Mouse (Mus musculus) liver, adult (tissue): Measurements from ENCODE around the gene Tsnaxip1.

Source experiments
- GATA4 ChIP-seq: IDR thresholded peaks from 2 replicates; pipeline ENCODE4 v1.6.1; 2014; ENCODE audit warnings: mild to moderate bottlenecking, low read length; ENCODE audit not compliant: insufficient replicate concordance

Tsnaxip1 gene

GRCm38 (mm10) chr8:105807766-105808165 is 19.8 kb upstream of the Tsnaxip1 start:
- TF ChIP-seq GATA4, result peak; percentile 54; the same call in 1 of the 2 replicates

- TF ChIP-seq GATA4, result no peak
Observed at GRCm38 (mm10) chr8:105808480-105808879, 19.1 kb upstream of the Tsnaxip1 start.

DNA sequence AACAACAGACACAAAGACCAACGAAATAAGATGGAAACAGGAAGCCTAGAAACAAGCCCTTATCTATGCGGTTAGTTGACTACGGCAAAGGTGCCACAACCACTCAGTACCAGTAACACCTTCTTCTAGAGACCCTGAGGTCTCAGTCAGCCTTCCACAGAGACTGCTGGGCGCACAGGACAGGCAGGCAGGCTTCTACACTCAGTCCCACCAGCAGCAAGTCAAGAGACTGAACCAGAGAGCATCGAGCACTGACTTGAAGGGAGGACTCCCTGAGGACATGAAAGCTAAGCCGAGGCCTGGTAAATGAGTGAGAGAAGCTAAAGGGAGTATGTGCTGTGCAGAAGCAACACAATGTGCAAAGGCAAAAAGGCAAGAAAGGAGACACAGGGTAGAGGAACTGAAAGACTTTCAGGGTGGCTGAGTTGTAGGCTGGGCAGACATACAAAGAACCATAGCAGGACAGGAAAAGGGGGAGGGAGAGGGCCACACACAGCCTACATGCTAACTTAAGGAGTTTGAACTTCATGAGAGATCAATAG is 17.2 kb upstream of the Tsnaxip1 start:
- no peak for TF ChIP-seq GATA4

DNA sequence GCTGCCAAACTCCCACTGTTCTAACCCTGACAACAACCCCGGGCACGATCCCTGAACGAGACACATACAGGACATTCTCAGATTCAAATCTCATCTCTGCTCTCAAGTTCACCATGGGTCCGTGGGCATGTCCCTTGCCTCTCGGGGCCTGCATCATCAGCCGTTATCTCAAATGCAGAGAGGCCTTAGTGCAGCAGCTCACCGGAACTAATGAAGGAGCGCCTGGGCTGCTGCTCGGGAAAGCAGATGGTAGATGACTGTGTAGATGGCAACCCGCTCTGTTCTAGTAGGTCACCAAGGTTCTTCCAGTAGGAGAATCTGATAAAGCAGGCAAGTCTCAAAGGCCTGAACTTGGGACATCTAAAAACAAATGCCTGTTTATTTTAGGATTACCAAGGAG is 16.5 kb upstream of the Tsnaxip1 start:
- TF ChIP-seq GATA4, result no peak

DNA sequence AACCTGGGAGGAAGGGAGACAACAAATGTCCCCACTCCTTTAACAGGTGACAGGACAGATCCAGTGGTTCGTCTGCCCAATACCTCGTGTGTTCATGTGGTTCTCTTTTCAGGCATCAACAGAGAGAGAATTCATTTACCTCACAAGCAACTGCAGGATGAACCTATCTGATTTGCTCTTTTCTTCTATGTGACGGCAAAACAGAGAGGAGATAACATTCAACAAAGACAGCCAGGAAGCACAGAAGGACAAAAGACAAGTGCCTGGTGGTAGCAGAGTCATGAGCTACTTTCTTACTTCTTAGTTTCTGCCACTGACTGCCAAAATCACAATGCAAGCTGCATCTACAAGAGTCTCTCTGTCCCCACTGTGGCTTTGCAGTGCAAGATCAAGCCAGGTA is 16.0 kb upstream of the Tsnaxip1 start:
- no peak for TF ChIP-seq GATA4

GRCm38 (mm10) chr8:105812511-105812910 is 15.0 kb upstream of the Tsnaxip1 start:
- TF ChIP-seq GATA4, result no peak

- no peak for TF ChIP-seq GATA4
Observed at GRCm38 (mm10) chr8:105813241-105813640, 14.3 kb upstream of the Tsnaxip1 start.

- no peak for TF ChIP-seq GATA4
Observed at GRCm38 (mm10) chr8:105819659-105820058, 7.9 kb upstream of the Tsnaxip1 start.

DNA sequence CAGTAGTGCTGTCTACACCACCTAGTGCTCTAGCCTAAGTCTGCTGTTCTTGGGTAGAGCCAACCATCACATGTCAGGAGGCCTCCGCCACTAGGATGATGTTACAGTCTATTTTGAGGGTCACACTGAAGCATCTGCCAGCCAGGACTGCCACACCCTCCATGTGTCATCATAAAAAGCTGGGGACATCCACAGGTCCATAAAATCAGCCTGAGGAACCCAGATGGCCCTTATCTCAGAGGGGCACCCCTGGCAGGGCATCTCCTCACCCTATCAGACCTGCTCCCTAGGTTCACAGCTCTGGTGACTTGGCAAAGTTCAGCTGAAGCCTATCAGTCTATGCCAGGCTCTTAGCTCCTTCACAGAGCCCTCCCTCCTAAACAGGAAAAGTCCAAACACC is 6.6 kb upstream of the Tsnaxip1 start:
- no peak for TF ChIP-seq GATA4

- no peak for TF ChIP-seq GATA4
Observed at GRCm38 (mm10) chr8:105825506-105825905, 2.0 kb upstream of the Tsnaxip1 start.

DNA sequence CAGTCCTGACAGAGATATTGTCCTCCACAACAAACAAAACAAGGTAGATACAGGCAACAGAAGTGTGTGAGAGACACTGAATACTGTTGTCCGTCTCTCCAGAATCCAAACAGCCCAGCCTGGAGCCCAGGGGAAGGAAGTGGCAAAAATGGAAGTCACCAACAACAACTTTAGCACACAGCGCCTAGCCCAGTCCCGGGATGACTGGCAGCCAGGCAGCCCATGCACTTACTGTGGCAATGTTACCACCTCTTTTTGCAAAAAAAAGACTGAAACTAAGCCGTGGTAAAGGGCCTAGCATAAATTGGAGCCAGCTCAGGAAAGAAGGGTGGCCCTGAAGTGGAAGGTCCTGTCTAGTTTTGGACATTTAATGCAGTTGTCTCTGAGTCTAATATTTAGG is 1.2 kb upstream of the Tsnaxip1 start:
- TF ChIP-seq GATA4, result no peak

DNA sequence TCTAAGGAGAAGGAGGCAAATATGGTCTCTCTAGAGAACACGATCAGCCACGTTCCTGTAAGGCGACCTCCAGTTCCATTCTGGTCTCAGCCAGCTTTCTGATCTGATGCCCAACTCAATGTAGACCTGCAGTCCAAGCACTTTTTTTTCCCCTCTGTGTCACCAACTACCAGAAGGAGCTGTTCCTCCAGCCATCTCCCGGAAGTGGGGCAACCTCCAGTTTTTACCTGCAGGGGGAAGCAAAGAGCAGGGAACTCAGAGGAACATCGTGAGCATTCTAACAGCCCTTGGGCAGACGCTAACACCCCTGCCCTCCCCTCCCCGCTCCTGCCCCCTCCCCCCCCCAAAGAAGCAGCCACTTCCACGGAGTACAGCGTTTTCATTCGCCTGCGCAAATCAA is 7.8 kb downstream of the Tsnaxip1 start:
- no peak for TF ChIP-seq GATA4

GRCm38 (mm10) chr8:105836991-105837390 is 9.5 kb downstream of the Tsnaxip1 start:
- no peak for TF ChIP-seq GATA4

DNA sequence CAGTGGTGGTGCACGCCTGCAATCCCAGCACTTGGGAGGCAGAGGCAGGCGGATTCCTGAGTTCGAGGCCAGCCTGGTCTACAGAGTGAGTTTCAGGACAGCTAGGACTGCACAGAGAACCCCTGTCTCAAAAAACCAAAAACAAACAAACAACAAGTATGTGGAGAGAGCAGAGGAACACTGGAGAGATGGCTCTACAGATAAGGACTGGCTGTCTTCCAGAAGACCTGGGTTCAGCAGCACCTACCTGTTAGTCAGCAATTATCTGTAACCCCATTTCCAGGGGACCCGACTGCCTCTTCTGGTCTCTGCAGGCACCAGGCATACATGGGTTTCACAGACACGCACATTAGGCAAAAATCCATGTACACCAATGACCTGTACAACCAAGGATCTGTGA is 11.7 kb downstream of the Tsnaxip1 start:
- TF ChIP-seq GATA4, result no peak

DNA sequence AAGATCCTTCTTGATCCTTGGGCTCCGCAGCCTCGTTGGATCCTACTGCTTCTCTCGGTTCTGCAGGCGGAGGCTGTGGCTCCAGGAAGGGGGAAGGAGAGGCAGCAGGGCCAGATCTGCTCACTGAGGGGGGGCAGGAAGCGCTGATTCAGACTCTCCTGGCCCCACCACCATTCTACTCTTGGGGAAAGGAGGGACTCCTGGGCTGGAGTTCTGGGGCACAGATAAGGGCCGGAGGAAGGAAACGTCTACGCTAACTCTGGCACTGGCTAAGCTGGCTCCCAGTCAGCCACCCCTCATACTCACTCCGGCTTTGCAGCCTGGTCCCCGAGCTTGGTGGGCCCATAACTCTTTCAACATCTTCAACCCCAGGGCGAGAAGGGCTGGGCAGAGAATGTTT is 19.1 kb downstream of the Tsnaxip1 start:
- peak; percentile 76; the same call in 1 of the 2 replicates for TF ChIP-seq GATA4

DNA sequence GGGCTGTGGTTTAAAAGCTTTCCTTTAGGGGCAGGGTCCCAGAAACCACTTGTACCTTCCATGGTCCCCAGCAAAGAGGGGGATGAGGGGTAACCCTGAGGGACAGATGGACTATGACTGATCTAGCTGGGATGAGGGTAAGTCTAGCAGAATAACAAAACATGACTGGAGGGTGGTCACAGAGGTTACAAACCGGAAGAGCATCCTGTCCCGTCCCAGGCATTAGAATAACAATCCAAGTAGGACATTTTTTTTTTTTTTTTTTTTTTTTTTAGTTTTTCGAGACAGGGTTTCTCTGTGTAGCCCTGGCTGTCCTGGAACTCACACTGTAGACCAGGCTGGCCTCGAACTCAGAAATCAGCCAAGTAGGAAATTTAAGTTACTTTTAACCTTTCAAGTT is 22.5 kb downstream of the Tsnaxip1 start:
- no peak for TF ChIP-seq GATA4

- TF ChIP-seq GATA4, result no peak
Observed at GRCm38 (mm10) chr8:105850611-105851010, 23.1 kb downstream of the Tsnaxip1 start.

- no peak for TF ChIP-seq GATA4
Observed at GRCm38 (mm10) chr8:105851651-105852143, 24.2 kb downstream of the Tsnaxip1 start.

GRCm38 (mm10) chr8:105852146-105852729 is 24.7 kb downstream of the Tsnaxip1 start:
- no peak for TF ChIP-seq GATA4
